Mouse (Mus musculus) embryonic facial prominence, embryonic 14.5 days (tissue): ENCODE measurements around the gene P4ha3. TPM values are rescaled to one million over a fixed set of nuclear protein-coding genes. Genes with fewer than 3 reads are reported as not detected.
"Not testable (repeated sequence)": the region's sequence is repeated elsewhere in the genome, so short reads cannot be mapped to it uniquely, and the experiment has no call there.

Source experiments
- ATAC-seq: fragments of 200-750 bp; cut with Nextera tagmentation; 2 replicates; pipeline ENCODE4 v1.8.0; 2017; ENCODE audit warnings: low read depth, moderate number of reproducible peaks, moderate TSS enrichment
- DNase-seq: peaks from one replicate; pipeline ENCODE4 v3.0.0-alpha.2; 2015; ENCODE audit warnings: low spot score
- H3K27ac ChIP-seq: fragments of 300-500 bp; sonication (generic); replicated peaks from 2 replicates; pipeline ENCODE4 v1.5.1; 2014; ENCODE audit warnings: low read depth, mild to moderate bottlenecking, low read length, moderate library complexity
- H3K27me3 ChIP-seq: fragments of 300-500 bp; sonication (generic); replicated peaks from 2 replicates; pipeline ENCODE4 v1.6.1; 2014; ENCODE audit warnings: low read length; ENCODE audit not compliant: control insufficient read depth, insufficient read depth
- H3K36me3 ChIP-seq: fragments of 300-500 bp; sonication (generic); 2 replicates; pipeline ENCODE4 v1.6.1; 2014; ENCODE audit warnings: low read length, mixed read lengths; ENCODE audit not compliant: control insufficient read depth, insufficient read depth
- H3K4me1 ChIP-seq: fragments of 300-500 bp; sonication (generic); 2 replicates; pipeline ENCODE4 v1.6.1; 2014; ENCODE audit warnings: antibody characterized with exemption, low read length; ENCODE audit not compliant: control insufficient read depth, insufficient read depth
- H3K4me2 ChIP-seq: fragments of 300-500 bp; sonication (generic); 2 replicates; pipeline ENCODE4 v1.6.1; 2014; ENCODE audit warnings: low read depth, mild to moderate bottlenecking, low read length, moderate library complexity, mixed read lengths
- H3K4me3 ChIP-seq: fragments of 300-500 bp; sonication (generic); 2 replicates; pipeline ENCODE4 v1.5.1; 2014; ENCODE audit warnings: low read depth, mild to moderate bottlenecking, low read length
- H3K9ac ChIP-seq: fragments of 300-500 bp; sonication (generic); 2 replicates; pipeline ENCODE4 v1.6.1; 2014; ENCODE audit warnings: low read depth, mild to moderate bottlenecking, low read length, moderate library complexity, mixed read lengths
- H3K9me3 ChIP-seq: fragments of 300-500 bp; sonication (generic); 2 replicates; pipeline ENCODE4 v1.6.1; 2016; ENCODE audit warnings: low read length; ENCODE audit not compliant: control insufficient read depth
- WGBS: fragments of 180-500 bp; shearing (Covaris S2); extraction: QIAGEN DNeasy Blood & Tissue Kit; methylation state at CpG from one replicate; pipeline ENCODE4 v1.1.7; 2014; 5-methylcytosine and 5-hydroxymethylcytosine counted together
- polyA plus RNA-seq: library from polyadenylated mRNA; unstranded; fragments of >200 nt; fragmentation: Nextera tagmentation; extraction: Ambion mirVana; gene quantifications from 2 replicates; pipeline ENCODE4 v1.2.1, GENCODE M21; 2014

The P4ha3 gene
- 24.5 and 26.0 TPM in 2 replicates for polyA plus RNA-seq

DNA sequence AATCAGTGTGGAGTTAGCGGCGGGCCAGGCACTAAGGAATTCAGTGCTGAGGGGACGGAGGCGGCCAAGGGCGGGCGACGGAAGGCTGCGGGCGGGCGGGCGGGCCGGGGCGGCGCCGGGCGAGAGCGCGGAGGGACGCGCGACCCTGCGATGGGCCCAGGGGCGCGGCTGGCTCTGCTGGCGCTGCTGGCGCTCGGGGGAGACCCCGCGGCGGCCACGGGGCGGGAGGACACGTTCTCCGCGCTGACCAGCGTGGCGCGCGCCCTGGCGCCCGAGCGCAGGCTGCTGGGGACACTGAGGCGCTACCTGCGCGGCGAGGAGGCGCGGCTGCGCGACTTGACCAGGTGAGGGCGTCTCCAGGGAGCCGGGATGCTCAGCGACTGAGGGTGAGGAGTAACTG lies at the start of gene P4ha3:
TSS of gene P4ha3 (plus strand) at position 138 of the 400 bp plus-strand sequence.
- H3K4me1 ChIP-seq = peaks cover 39% of the 10 kb centered on the region
- DNase-seq (peak; percentile 30), ATAC-seq (peak; percentile 14; the same call in 1 of the 2 replicates)
- peak within 1 kb of the TSS; percentile 55 for H3K4me3 ChIP-seq
- under 1% methylated on average over 25 of the region's 53 CpGs for WGBS
- H3K9me3 ChIP-seq = no peaks in the 10 kb centered on the region
- peak within 1 kb of the TSS; percentile 72 for H3K9ac ChIP-seq
- H3K27me3 ChIP-seq = no peaks in the 10 kb centered on the region
- peak within 1 kb of the TSS; percentile 95 for H3K27ac ChIP-seq
- H3K36me3 ChIP-seq = no peaks in the 10 kb centered on the region
- peak within 1 kb of the TSS; percentile 92 for H3K4me2 ChIP-seq

GRCm38 (mm10) chr7:100238271-100238670 lies 47.0 kb upstream of the P4ha3 start:
- H3K36me3 ChIP-seq = no peaks in the 10 kb centered on the region
- no peaks in the 10 kb centered on the region for H3K4me1 ChIP-seq
- no peak overlapping the region for H3K4me2 ChIP-seq
- DNase-seq (no peak), ATAC-seq (no peak)
- 83% methylated on average over 1 of the region's 1 CpGs for WGBS
- H3K27ac ChIP-seq = no peak overlapping the region
- H3K9me3 ChIP-seq = no peaks in the 10 kb centered on the region
- H3K4me3 ChIP-seq = no peak overlapping the region
- no peaks in the 10 kb centered on the region for H3K27me3 ChIP-seq
- H3K9ac ChIP-seq = no peak overlapping the region

DNA sequence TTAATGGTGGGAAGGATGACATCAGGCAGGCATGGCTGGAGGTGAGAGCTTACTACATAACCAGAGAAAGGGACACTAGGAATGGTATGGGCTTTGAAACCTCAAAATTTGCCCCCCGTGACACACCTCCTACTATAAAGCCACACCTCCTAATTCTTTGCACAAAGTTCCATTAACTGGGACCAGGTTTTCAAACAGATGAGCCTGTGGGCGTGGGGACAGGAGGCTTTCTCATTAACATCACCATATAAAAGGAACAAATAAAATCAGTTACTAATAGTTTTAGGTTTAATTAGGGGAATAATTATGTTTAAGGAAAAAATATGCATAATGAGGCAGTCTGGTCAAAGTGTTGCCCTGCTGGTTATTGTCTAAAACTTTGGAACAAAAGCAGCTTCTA lies 44.7 kb upstream of the P4ha3 start:
- WGBS = 87% methylated on average over 2 of the region's 2 CpGs
- Histone ChIP-seq H3K4me2 (no peak overlapping the region), H3K27me3 (no peaks in the 10 kb centered on the region)

DNA sequence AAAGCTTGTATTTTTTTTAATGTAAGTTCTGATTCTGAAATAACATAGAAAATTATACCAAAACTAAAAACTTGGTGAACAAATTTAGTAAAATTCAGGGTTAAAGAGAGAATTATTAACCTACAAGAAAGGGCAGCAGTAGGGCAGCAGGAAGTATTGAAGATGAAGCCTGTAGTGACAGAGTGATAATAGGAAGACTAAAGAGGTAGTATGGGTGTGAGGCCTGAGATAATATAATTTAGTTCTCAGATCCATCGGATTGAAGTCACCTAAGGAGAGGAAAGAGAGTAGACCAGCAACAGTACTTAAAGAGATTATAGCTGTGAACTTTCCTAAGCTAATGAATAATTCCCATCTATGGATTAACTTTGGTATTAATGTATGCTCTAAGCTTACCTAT lies 42.3 kb upstream of the P4ha3 start:
- WGBS = 88% methylated on average over 1 of the region's 1 CpGs
- no peak for ATAC-seq

More for the DNA sequence above, 44.7 kb upstream of the P4ha3 start:
- Histone ChIP-seq H3K36me3 (no peaks in the 10 kb centered on the region), H3K4me1 (no peaks in the 10 kb centered on the region), H3K9ac (no peak overlapping the region), H3K27ac (no peak overlapping the region), H3K4me3 (no peak overlapping the region), H3K9me3 (no peaks in the 10 kb centered on the region)
- ATAC-seq (no peak), DNase-seq (no peak)

DNA sequence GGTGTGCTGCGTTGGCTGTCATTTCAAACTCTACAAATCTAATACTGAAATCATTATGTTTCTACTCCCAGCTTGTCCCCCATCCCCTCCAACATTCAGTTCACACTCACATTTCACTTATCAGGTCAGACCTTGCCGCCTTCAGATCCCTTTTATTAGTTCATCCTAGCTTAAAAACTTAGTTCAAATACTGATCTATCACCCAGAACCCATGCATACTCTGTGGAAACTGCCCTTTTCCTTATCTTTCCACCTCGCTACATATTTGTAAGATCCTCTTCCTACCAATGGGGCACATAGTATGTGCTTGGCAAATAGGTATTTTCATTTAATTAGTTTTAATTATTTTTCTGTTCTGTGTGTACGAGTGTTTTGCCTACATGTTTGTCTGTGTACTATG lies 41.1 kb upstream of the P4ha3 start:
- ATAC-seq (no peak), DNase-seq (no peak)
- Histone ChIP-seq H3K27me3 (no peaks in the 10 kb centered on the region), H3K9me3 (no peaks in the 10 kb centered on the region), H3K27ac (no peak overlapping the region), H3K4me2 (no peak overlapping the region), H3K4me3 (no peak overlapping the region), H3K36me3 (no peaks in the 10 kb centered on the region), H3K9ac (no peak overlapping the region), H3K4me1 (no peaks in the 10 kb centered on the region)
- WGBS = 88% methylated on average over 4 of the region's 4 CpGs

More for the DNA sequence above, 42.3 kb upstream of the P4ha3 start:
- H3K27ac ChIP-seq = no peak overlapping the region
- no peaks in the 10 kb centered on the region for H3K36me3 ChIP-seq
- no peaks in the 10 kb centered on the region for H3K27me3 ChIP-seq
- no peak overlapping the region for H3K9ac ChIP-seq
- H3K4me2 ChIP-seq = no peak overlapping the region
- no peaks in the 10 kb centered on the region for H3K4me1 ChIP-seq
- no peaks in the 10 kb centered on the region for H3K9me3 ChIP-seq
- no peak overlapping the region for H3K4me3 ChIP-seq
- DNase-seq = no peak

DNA sequence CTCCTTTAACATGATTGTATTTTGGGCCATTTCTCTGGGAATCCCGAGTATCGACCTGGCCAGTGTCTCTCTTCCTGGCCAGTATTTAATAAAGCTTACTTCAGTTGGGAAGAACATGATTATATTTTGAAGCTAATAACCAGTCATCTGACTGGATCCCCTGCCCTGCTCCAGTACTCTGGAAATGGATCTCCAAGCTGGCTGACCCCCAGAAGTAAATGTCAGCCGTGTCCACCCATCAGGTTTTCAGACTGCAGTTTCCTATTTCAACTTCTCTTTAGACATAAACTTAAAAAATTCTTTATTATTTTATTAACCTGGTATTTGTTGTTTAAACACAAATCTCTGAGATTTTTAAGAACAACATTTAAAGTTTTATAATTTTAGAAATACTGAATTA lies 40.1 kb upstream of the P4ha3 start:
- DNase-seq (no peak), ATAC-seq (no peak)
- Histone ChIP-seq H3K4me3 (no peak overlapping the region), H3K9me3 (no peaks in the 10 kb centered on the region), H3K36me3 (no peaks in the 10 kb centered on the region), H3K4me1 (no peaks in the 10 kb centered on the region), H3K27me3 (no peaks in the 10 kb centered on the region), H3K9ac (no peak overlapping the region), H3K4me2 (no peak overlapping the region), H3K27ac (no peak overlapping the region)
- 83% methylated on average over 3 of the region's 3 CpGs for WGBS

DNA sequence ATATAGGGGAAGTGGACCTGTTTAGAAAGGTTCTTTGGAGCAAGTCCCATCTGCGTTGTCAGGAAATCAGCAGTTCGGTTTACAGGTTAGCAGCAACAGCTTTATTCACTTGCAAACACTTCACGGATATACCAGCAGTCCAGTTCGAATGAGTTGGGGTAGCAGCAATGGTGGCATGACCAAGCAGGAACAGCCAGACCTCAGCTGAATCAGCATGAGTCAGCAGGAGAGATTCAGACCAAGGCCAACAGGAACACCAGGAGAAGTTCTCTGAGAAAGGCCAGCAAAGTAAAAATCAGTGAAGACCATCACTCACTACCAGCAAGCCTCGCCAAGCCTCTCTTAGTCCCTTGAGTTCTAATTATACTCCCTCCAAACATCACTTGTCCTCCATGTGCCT lies 34.7 kb upstream of the P4ha3 start:
- WGBS = 92% methylated on average over 5 of the region's 5 CpGs
- ATAC-seq = no peak
- H3K27ac ChIP-seq = no peak overlapping the region
- H3K4me2 ChIP-seq = no peak overlapping the region
- H3K4me3 ChIP-seq = no peak overlapping the region
- H3K9me3 ChIP-seq = no peaks in the 10 kb centered on the region
- no peak for DNase-seq
- H3K9ac ChIP-seq = no peak overlapping the region
- peaks cover 15% of the 10 kb centered on the region for H3K36me3 ChIP-seq
- no peaks in the 10 kb centered on the region for H3K27me3 ChIP-seq
- no peaks in the 10 kb centered on the region for H3K4me1 ChIP-seq

DNA sequence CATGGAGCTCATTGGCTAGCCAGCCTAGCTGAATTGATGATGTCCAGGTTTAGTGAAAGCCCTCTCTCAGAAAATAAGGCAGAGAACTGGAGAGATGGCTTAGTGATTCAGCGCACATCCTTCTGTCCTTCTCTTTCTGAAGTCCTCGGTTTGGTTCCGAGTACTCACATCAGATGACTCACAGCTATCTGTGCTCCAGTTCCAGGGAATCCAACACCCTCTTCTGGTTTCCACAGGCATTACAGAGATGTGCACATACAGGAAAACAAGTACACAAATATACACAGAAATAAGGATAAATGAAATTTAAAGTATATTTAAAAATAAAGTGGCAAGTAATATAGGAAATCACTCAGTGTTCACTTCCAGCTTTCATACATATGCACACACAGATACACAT lies 23.0 kb upstream of the P4ha3 start:
- DNase-seq = no peak
- H3K9ac ChIP-seq = no peak overlapping the region
- H3K9me3 ChIP-seq = no peaks in the 10 kb centered on the region
- no peaks in the 10 kb centered on the region for H3K27me3 ChIP-seq
- no peak overlapping the region for H3K27ac ChIP-seq
- H3K36me3 ChIP-seq = 0 out of 2 replicates have a peak, but pooled peaks cover 6% of the 10 kb centered on the region
- no peaks in the 10 kb centered on the region for H3K4me1 ChIP-seq
- no peak overlapping the region for H3K4me3 ChIP-seq
- no peak overlapping the region for H3K4me2 ChIP-seq
- WGBS = 80% methylated on average over 3 of the region's 3 CpGs
- no peak for ATAC-seq

DNA sequence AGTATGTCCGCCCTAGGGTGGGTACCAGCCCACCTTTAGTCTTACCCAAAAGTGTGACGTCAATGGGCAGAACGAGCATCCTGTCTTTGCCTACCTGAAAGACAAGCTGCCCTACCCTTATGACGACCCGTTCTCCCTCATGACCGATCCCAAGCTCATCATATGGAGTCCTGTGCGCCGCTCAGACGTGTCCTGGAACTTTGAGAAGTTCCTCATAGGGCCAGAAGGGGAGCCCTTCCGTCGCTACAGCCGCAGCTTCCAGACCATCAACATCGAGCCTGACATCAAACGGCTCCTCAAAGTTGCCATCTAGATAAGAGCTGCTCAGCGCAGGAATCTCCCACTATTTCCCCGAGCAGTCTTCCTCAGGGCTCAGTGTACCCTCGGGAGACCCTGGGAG lies 20.4 kb upstream of the P4ha3 start:
- not testable (repeated sequence) for DNase-seq, H3K4me1 ChIP-seq, H3K4me3 ChIP-seq, H3K9ac ChIP-seq, H3K4me2 ChIP-seq, H3K27me3 ChIP-seq, H3K36me3 ChIP-seq, H3K9me3 ChIP-seq, H3K27ac ChIP-seq, ATAC-seq
- 65% methylated on average over 12 of the region's 17 CpGs for WGBS
